Mouse (Mus musculus): ENCODE data around the gene Cdc14a. TPM values are rescaled to one million over a fixed set of nuclear protein-coding genes. Genes with fewer than 3 reads are reported as not detected.

Cdc14a gene
- polyA plus RNA-seq, 1 experiment from 2014 or later = 6.4 TPM

- Histone ChIP-seq H3K36me3 (no peaks in the 10 kb centered on the region), H3K4me3 (no peak overlapping the region), H3K4me1 (no peaks in the 10 kb centered on the region), H3K9me3 (no peaks in the 10 kb centered on the region), H3K9ac (no peak overlapping the region), H3K4me2 (no peak overlapping the region), H3K27ac (no peak overlapping the region), H3K27me3 (no peaks in the 10 kb centered on the region)
- 67% methylated on average over 3 of the region's 3 CpGs for whole genome bisulfite sequencing
- ATAC-seq (ENCODE audit: insufficient number of reproducible peaks, low FRiP score, low TSS enrichment, low read depth) = no peak
Measured at GRCm38 (mm10) chr3:116436113-116436512, 12.3 kb upstream of the Cdc14a start.

- ATAC-seq (ENCODE audit: insufficient number of reproducible peaks, low FRiP score, low TSS enrichment, low read depth) = no peak
- no peak overlapping the region for H3K4me3 ChIP-seq
- 72% methylated on average over 3 of the region's 3 CpGs for WGBS
Measured at GRCm38 (mm10) chr3:116434757-116435156, 10.9 kb upstream of the Cdc14a start.

GRCm38 (mm10) chr3:116425901-116426300, 2.1 kb upstream of the Cdc14a start:
- no peaks in the 10 kb centered on the region for H3K9me3 ChIP-seq
- WGBS = 91% methylated on average over 6 of the region's 6 CpGs
- no peak for ATAC-seq (ENCODE audit: insufficient number of reproducible peaks, low FRiP score, low TSS enrichment, low read depth)

More at GRCm38 (mm10) chr3:116434757-116435156, 10.9 kb upstream of the Cdc14a start:
- H3K4me1 ChIP-seq = no peaks in the 10 kb centered on the region
- no peak overlapping the region for H3K27ac ChIP-seq
- H3K4me2 ChIP-seq = no peak overlapping the region
- no peaks in the 10 kb centered on the region for H3K9me3 ChIP-seq
- no peak overlapping the region for H3K9ac ChIP-seq
- H3K27me3 ChIP-seq = no peaks in the 10 kb centered on the region
- no peaks in the 10 kb centered on the region for H3K36me3 ChIP-seq

GRCm38 (mm10) chr3:116424973-116425284, 1.1 kb upstream of the Cdc14a start:
- H3K9ac ChIP-seq = peak overlapping the region; percentile 42; the same call in 1 of the 2 replicates
- no peaks in the 10 kb centered on the region for H3K9me3 ChIP-seq
- under 1% methylated on average over 11 of the region's 11 CpGs for WGBS
- 0 out of 2 replicates have a peak, but pooled peaks cover under 1% of the 10 kb centered on the region for H3K36me3 ChIP-seq
- peaks cover 15% of the 10 kb centered on the region for H3K4me1 ChIP-seq
- no peaks in the 10 kb centered on the region for H3K27me3 ChIP-seq
- peak overlapping the region; percentile 89 for H3K27ac ChIP-seq
- peak overlapping the region; percentile 96 for H3K4me3 ChIP-seq
- 0 out of 2 replicates have a peak, but pooled peaks have one; percentile 56 for ATAC-seq (ENCODE audit: insufficient number of reproducible peaks, low FRiP score, low TSS enrichment, low read depth)
- H3K4me2 ChIP-seq = peak overlapping the region; percentile 89

More at GRCm38 (mm10) chr3:116425901-116426300, 2.1 kb upstream of the Cdc14a start:
- no peak overlapping the region for H3K4me3 ChIP-seq
- peaks cover 15% of the 10 kb centered on the region for H3K4me1 ChIP-seq
- H3K36me3 ChIP-seq = no peaks in the 10 kb centered on the region
- H3K9ac ChIP-seq = no peak overlapping the region
- no peak overlapping the region for H3K27ac ChIP-seq
- no peak overlapping the region for H3K4me2 ChIP-seq
- no peaks in the 10 kb centered on the region for H3K27me3 ChIP-seq

- ATAC-seq (ENCODE audit: insufficient number of reproducible peaks, low FRiP score, low TSS enrichment, low read depth) = no peak
- Histone ChIP-seq H3K4me2 (peak overlapping the region; percentile 89), H3K9ac (peak overlapping the region; percentile 42; the same call in 1 of the 2 replicates), H3K36me3 (0 out of 2 replicates have a peak, but pooled peaks cover 4% of the 10 kb centered on the region), H3K4me1 (peaks cover 15% of the 10 kb centered on the region), H3K27ac (peak overlapping the region; percentile 89), H3K9me3 (no peaks in the 10 kb centered on the region), H3K27me3 (no peaks in the 10 kb centered on the region), H3K4me3 (peak overlapping the region; percentile 96)
- WGBS = under 1% methylated on average over 32 of the region's 32 CpGs
Measured at GRCm38 (mm10) chr3:116424160-116424972, 534 bp upstream of the Cdc14a start.

- Histone ChIP-seq H3K36me3 (0 out of 2 replicates have a peak, but pooled peaks cover 4% of the 10 kb centered on the region), H3K27ac (peak overlapping the region; percentile 89), H3K9me3 (no peaks in the 10 kb centered on the region), H3K9ac (peak overlapping the region; percentile 80), H3K4me1 (peaks cover 15% of the 10 kb centered on the region), H3K4me2 (peak overlapping the region; percentile 89), H3K4me3 (peak overlapping the region; percentile 96), H3K27me3 (no peaks in the 10 kb centered on the region)
- under 1% methylated on average over 23 of the region's 23 CpGs for WGBS
- no peak; the same call in 1 of the 2 replicates for ATAC-seq (ENCODE audit: insufficient number of reproducible peaks, low FRiP score, low TSS enrichment, low read depth)
Measured at GRCm38 (mm10) chr3:116422795-116423352, 958 bp downstream of the Cdc14a start.

- Histone ChIP-seq H3K36me3 (0 out of 2 replicates have a peak, but pooled peaks cover 4% of the 10 kb centered on the region), H3K9ac (no peak overlapping the region), H3K9me3 (no peaks in the 10 kb centered on the region), H3K4me3 (peak overlapping the region; percentile 96; the same call in 1 of the 2 replicates), H3K27me3 (no peaks in the 10 kb centered on the region), H3K27ac (no peak overlapping the region), H3K4me1 (peaks cover 15% of the 10 kb centered on the region), H3K4me2 (peak overlapping the region; percentile 89)
- WGBS = 38% methylated on average over 8 of the region's 8 CpGs
- ATAC-seq (ENCODE audit: insufficient number of reproducible peaks, low FRiP score, low TSS enrichment, low read depth) = no peak
Measured at GRCm38 (mm10) chr3:116422074-116422473, 1.8 kb downstream of the Cdc14a start.

- no peak for ATAC-seq (ENCODE audit: insufficient number of reproducible peaks, low FRiP score, low TSS enrichment, low read depth)
- H3K27me3 ChIP-seq = no peaks in the 10 kb centered on the region
- no peak overlapping the region for H3K4me3 ChIP-seq
- H3K9me3 ChIP-seq = no peaks in the 10 kb centered on the region
- WGBS = 70% methylated on average over 6 of the region's 6 CpGs
- no peak overlapping the region for H3K27ac ChIP-seq
- peaks cover 15% of the 10 kb centered on the region for H3K4me1 ChIP-seq
- no peak overlapping the region for H3K4me2 ChIP-seq
- no peak overlapping the region for H3K9ac ChIP-seq
- peaks cover 12% of the 10 kb centered on the region for H3K36me3 ChIP-seq
Measured at GRCm38 (mm10) chr3:116421121-116421520, 2.7 kb downstream of the Cdc14a start.

GRCm38 (mm10) chr3:116419791-116420190, 4.0 kb downstream of the Cdc14a start:
- Histone ChIP-seq H3K9ac (no peak overlapping the region), H3K36me3 (peaks cover 18% of the 10 kb centered on the region), H3K4me2 (no peak overlapping the region), H3K4me3 (no peak overlapping the region), H3K27me3 (no peaks in the 10 kb centered on the region), H3K9me3 (no peaks in the 10 kb centered on the region), H3K27ac (no peak overlapping the region), H3K4me1 (peaks cover 15% of the 10 kb centered on the region)
- WGBS = 84% methylated on average over 11 of the region's 11 CpGs
- no peak for ATAC-seq (ENCODE audit: insufficient number of reproducible peaks, low FRiP score, low TSS enrichment, low read depth)

GRCm38 (mm10) chr3:116414451-116414860, 9.4 kb downstream of the Cdc14a start:
- H3K27ac ChIP-seq = no peak overlapping the region
- no peaks in the 10 kb centered on the region for H3K27me3 ChIP-seq
- no peak for ATAC-seq (ENCODE audit: insufficient number of reproducible peaks, low FRiP score, low TSS enrichment, low read depth)
- H3K4me3 ChIP-seq = no peak overlapping the region
- H3K9me3 ChIP-seq = no peaks in the 10 kb centered on the region
- H3K36me3 ChIP-seq = peaks cover 14% of the 10 kb centered on the region
- H3K4me1 ChIP-seq = peaks cover 16% of the 10 kb centered on the region
- no peak overlapping the region for H3K9ac ChIP-seq
- 92% methylated on average over 3 of the region's 3 CpGs for WGBS
- H3K4me2 ChIP-seq = no peak overlapping the region

GRCm38 (mm10) chr3:116412954-116413724, 10.7 kb downstream of the Cdc14a start:
- no peak overlapping the region for H3K4me2 ChIP-seq
- peaks cover 14% of the 10 kb centered on the region for H3K36me3 ChIP-seq
- H3K9ac ChIP-seq = no peak overlapping the region
- 86% methylated on average over 4 of the region's 4 CpGs for WGBS
- no peak overlapping the region for H3K27ac ChIP-seq
- ATAC-seq (ENCODE audit: insufficient number of reproducible peaks, low FRiP score, low TSS enrichment, low read depth) = no peak
- H3K27me3 ChIP-seq = no peaks in the 10 kb centered on the region
- no peak overlapping the region for H3K4me3 ChIP-seq
- peaks cover 16% of the 10 kb centered on the region for H3K4me1 ChIP-seq
- no peaks in the 10 kb centered on the region for H3K9me3 ChIP-seq

Data from limb, embryonic 15.5 days (tissue).